Mouse (Mus musculus): ENCODE measurements around the gene Gm20696. TPM values are rescaled to one million over a fixed set of nuclear protein-coding genes. Genes with fewer than 3 reads are reported as not detected.

The Gm20696 gene
- polyA plus RNA-seq, 1 experiment from 2014 or later, result 3.2 TPM

DNA sequence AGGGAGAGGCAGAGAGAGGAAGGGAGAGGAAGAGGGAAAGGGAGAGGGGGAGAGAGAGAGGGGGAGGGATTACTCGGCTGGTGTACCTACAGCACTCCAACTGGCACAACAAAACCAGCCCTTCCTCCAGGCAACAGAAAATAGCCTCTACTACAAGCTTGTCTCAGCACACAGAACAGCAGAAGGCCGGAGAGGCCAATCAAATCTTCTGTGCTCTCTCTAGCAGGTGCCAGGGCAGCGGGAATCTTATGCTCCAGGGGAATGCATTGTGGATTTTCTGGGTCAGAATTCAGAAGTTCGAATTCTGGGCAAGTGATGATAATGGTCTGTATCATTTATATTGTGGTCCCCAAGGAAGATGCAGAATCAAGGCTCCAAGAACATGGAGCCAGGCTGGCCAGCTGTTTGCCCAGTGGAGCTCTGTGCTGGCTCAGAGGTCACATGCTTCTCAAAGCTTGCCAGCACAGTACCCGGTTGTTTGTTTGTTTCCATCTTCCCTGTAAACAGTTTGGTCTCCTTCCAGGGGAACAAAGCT, 132.3 kb downstream of the Gm20696 start:
- 62% methylated on average over 5 of the region's 5 CpGs for WGBS

DNA sequence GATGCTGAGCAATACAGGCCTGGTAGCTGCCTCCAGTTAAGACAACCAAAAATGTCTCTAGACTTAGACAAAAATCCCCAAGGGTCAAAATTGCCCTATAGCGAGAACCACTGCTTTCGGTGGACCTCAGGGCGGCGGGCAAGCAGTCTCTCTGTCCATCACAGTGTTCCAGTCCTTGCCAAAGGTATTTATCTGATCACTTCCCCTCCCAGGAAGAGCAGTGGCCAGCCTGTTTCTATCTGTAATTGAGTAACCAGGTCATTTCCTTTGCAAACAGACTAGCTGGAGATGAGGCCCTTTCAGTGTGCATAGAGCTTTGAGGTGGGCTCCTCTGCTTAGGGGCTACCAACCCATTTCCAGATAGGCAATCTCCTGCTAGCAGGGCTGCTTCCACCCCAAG, 134.1 kb downstream of the Gm20696 start:
- Histone ChIP-seq H3K36me3 (peaks cover 4% of the 10 kb centered on the region), H3K4me1 (no peaks in the 10 kb centered on the region), H3K27me3 (ENCODE audit: low read depth, poor library complexity, severe bottlenecking) (no peaks in the 10 kb centered on the region), H3K27ac (replicated peaks) (no peak overlapping the region), H3K4me3 (no peak overlapping the region), H3K9me3 (replicated peaks) (peaks cover 3% of the 10 kb centered on the region; the same call in 1 of the 2 replicates)
- 89% methylated on average over 4 of the region's 4 CpGs for WGBS
- no peak for DNase-seq (ENCODE audit: low spot score)

More for the DNA sequence above, 132.3 kb downstream of the Gm20696 start:
- no peaks in the 10 kb centered on the region for H3K36me3 ChIP-seq
- no peak overlapping the region for H3K4me3 ChIP-seq
- H3K9me3 ChIP-seq (replicated peaks), result no peaks in the 10 kb centered on the region
- no peak for DNase-seq (ENCODE audit: low spot score)
- H3K27me3 ChIP-seq (ENCODE audit: low read depth, poor library complexity, severe bottlenecking), result no peaks in the 10 kb centered on the region
- no peaks in the 10 kb centered on the region for H3K4me1 ChIP-seq
- no peak overlapping the region for H3K27ac ChIP-seq (replicated peaks)

DNA sequence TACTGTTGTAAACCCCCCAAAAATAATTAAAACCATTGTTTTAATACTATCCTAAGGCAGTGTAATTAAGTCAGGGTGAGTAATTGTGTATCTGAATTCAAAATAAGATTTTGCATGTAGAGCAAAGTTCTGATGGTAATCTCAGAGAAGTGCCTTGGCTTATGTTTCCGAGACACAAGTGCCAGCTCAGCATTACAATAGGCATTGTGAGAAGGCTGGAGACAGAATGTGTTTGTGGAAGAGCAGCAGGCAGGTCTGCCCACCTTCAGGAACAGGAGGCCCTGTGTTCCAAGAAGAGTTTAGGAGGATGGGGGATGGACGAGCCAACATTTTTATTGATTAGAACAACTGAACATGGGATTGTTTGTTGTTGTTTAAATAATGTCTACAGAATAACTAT, 137.6 kb downstream of the Gm20696 start:
- Histone ChIP-seq H3K27me3 (ENCODE audit: low read depth, poor library complexity, severe bottlenecking) (no peaks in the 10 kb centered on the region), H3K9me3 (replicated peaks) (peaks cover 10% of the 10 kb centered on the region; the same call in 1 of the 2 replicates), H3K4me1 (peaks cover 5% of the 10 kb centered on the region), H3K27ac (replicated peaks) (no peak overlapping the region), H3K36me3 (peaks cover 18% of the 10 kb centered on the region), H3K4me3 (no peak overlapping the region)
- 69% methylated on average over 2 of the region's 2 CpGs for WGBS
- DNase-seq (ENCODE audit: low spot score), result no peak

DNA sequence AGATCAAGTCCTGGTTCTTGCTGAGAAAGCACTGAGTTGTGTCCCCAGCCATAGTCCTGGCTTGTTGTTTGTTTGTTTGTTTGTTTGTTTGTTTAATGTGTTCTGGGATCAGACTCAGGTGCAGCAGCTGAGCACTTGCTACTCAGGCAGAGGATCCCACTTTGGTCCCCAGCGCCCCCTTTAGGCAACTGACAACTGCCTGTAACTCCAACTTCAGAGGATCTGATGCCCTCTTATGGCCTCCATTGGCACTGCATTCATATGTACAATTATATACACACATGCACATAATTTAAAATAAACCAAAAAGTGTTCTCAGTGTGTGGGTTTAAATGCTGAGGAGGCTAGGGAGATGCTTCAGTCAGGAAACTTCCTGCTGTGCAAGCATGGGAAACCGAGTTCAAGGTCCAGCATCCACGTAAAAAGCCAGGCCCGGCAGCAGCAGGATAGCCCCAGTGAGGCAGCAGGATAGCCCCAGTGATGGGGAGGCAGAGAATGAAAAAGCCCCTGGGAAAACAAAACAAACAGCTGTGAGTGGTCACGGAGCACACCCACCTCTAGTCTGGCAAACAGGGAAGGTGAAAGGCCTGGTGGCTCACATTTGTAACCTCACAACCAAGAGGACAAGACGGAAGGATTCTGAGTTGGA, 139.0 kb downstream of the Gm20696 start:
- DNase-seq (ENCODE audit: low spot score), result no peak
- Histone ChIP-seq H3K27me3 (ENCODE audit: low read depth, poor library complexity, severe bottlenecking) (no peaks in the 10 kb centered on the region), H3K4me1 (peaks cover 10% of the 10 kb centered on the region), H3K27ac (replicated peaks) (no peak overlapping the region), H3K4me3 (no peak overlapping the region), H3K9me3 (replicated peaks) (peaks cover 10% of the 10 kb centered on the region; the same call in 1 of the 2 replicates), H3K36me3 (peaks cover 18% of the 10 kb centered on the region)
- WGBS, result 96% methylated on average over 6 of the region's 6 CpGs

DNA sequence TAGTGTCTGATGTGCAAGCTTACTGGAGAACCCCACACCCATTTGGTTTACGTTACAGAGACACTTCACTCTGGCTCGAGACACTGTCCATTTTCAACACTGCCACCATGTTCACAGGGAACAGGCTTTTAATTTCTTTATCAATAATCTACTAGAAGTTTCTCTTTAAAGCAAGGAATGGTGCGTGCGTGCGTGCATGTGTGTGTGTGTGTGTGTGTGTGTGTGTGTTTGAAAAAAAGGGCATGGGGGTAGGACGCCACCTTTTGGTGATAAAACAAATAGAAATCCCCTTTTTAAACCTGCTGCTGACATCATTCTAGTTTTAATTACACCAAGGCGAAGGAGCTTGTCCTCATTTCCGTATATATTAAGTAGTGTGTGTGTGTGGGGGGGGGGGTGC, 141.2 kb downstream of the Gm20696 start:
- Histone ChIP-seq H3K27ac (replicated peaks) (no peak overlapping the region), H3K36me3 (peaks cover 18% of the 10 kb centered on the region), H3K9me3 (replicated peaks) (peaks cover 10% of the 10 kb centered on the region; the same call in 1 of the 2 replicates), H3K4me1 (peaks cover 12% of the 10 kb centered on the region), H3K4me3 (no peak overlapping the region), H3K27me3 (ENCODE audit: low read depth, poor library complexity, severe bottlenecking) (no peaks in the 10 kb centered on the region)
- no peak for DNase-seq (ENCODE audit: low spot score)
- 68% methylated on average over 8 of the region's 8 CpGs for WGBS

DNA sequence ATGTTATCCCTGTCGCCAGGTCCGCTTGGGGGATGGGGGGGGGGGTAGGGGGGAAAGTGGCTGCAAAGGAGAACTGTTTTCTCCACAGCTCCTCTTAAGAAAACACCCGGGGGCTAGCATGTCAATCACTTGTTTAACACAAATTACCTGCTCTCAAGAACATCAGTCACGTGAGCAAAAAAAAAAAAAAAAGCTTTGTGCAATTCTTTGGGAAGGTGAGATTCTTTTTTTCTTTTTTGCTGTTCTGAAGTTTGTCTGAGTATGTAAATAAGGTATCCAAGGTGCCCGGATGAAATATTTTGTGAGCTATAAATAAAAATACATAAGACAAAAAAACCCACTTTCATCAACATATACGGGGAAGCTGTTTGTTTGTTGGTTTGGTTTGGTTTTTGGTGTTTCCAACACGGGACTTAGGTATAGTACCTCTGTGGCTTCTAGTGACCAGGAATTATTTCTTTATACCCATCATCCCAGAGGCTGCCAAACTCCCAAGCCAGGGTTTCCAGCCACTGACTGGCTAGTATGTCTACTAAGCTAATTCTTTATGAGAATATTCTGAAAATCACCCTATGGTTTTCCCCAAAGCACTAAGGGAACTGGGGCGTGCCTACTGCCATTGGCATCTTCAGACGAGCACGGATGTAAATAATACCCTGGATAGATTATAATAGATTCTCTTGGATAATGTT, 142.8 kb downstream of the Gm20696 start:
- peak overlapping the region; percentile 100 for H3K27ac ChIP-seq (replicated peaks)
- DNase-seq (ENCODE audit: low spot score), result no peak
- H3K4me1 ChIP-seq, result peaks cover 26% of the 10 kb centered on the region
- peak overlapping the region; percentile 87 for H3K4me3 ChIP-seq
- 32% methylated on average over 10 of the region's 10 CpGs for WGBS
- H3K36me3 ChIP-seq, result peaks cover 18% of the 10 kb centered on the region
- H3K9me3 ChIP-seq (replicated peaks), result peaks cover 10% of the 10 kb centered on the region; the same call in 1 of the 2 replicates
- no peaks in the 10 kb centered on the region for H3K27me3 ChIP-seq (ENCODE audit: low read depth, poor library complexity, severe bottlenecking)

DNA sequence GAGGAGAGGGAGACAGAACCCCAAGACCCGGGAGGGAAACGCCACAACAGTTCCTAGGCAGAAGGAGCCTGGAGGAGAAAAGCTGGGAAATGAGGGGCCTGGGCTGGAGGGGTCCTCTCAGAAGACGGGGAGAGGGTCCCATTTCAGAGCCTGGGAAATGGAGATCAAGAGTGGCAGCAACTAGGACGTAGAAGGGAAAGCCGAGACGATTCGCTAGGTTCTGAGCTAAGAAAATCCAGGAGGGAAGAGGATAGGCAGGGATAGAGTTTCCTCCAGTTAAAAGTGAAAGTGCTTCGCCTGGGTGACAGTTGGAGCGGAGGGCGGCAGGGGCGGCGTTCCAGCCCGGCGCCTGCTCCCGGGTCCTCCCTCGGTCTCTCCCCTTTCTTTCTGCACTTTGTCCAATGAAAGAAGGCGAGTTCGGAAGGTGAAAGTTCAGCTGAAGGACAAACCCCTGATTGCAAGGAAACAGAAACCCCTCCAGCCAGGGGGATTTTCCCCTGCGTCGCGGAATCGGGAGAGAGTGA, 143.4 kb downstream of the Gm20696 start:
- H3K36me3 ChIP-seq, result peaks cover 18% of the 10 kb centered on the region
- peak; percentile 83 for DNase-seq (ENCODE audit: low spot score)
- H3K4me3 ChIP-seq, result peak overlapping the region; percentile 87
- H3K9me3 ChIP-seq (replicated peaks), result peaks cover 10% of the 10 kb centered on the region; the same call in 1 of the 2 replicates
- peak overlapping the region; percentile 100 for H3K27ac ChIP-seq (replicated peaks)
- H3K27me3 ChIP-seq (ENCODE audit: low read depth, poor library complexity, severe bottlenecking), result no peaks in the 10 kb centered on the region
- under 1% methylated on average over 22 of the region's 22 CpGs for WGBS
- H3K4me1 ChIP-seq, result peaks cover 33% of the 10 kb centered on the region

DNA sequence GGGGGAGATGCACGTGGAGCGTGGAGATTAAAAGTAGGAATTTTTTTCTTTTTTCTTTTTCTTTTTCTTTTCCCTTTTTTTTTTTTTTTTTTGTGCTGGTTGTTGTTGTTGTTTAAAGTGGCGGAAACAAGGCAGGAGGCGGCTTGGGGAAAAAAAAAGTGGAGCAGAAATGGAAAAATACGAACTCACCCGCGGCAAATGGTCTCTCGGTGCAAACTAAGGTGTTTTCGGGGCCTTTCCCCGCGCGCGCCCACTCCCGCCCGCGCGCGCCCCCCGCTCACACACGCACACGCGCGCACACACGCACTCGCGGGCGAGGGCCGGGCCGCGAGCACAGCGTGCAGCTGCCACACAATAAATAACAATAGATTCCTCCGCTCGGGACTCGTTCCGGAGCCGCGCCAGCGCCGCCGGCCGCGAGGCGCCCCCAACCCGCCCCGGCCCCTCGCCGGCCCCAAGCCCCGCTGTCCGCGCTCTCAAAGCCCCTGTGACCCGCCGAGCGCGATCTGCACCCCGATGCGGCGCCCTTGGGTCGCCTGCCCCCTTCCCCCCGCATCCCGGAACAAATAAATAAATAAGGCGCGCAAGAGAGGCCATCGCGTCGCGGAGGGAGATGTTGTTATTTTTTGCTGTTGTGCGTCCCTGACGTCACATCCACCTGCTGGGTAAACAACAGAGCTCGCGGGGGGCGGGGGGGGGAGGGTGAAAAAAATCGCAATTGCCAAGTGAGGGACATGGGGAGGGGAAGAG, 144.1 kb downstream of the Gm20696 start, which contains the start of gene Foxp1:
Gene Foxp1 (minus strand): TSS at position 363 of the 750 bp plus-strand sequence.
- H3K9me3 ChIP-seq (replicated peaks), result peaks cover 8% of the 10 kb centered on the region; the same call in 1 of the 2 replicates
- H3K27me3 ChIP-seq (ENCODE audit: low read depth, poor library complexity, severe bottlenecking), result no peaks in the 10 kb centered on the region
- peaks cover 15% of the 10 kb centered on the region for H3K36me3 ChIP-seq
- peak within 1 kb of the TSS; percentile 100 for H3K27ac ChIP-seq (replicated peaks)
- peaks cover 39% of the 10 kb centered on the region for H3K4me1 ChIP-seq
- WGBS, result under 1% methylated on average over 72 of the region's 72 CpGs
- DNase-seq (ENCODE audit: low spot score), result peak; percentile 88
- H3K4me3 ChIP-seq, result peak within 1 kb of the TSS; percentile 87

DNA sequence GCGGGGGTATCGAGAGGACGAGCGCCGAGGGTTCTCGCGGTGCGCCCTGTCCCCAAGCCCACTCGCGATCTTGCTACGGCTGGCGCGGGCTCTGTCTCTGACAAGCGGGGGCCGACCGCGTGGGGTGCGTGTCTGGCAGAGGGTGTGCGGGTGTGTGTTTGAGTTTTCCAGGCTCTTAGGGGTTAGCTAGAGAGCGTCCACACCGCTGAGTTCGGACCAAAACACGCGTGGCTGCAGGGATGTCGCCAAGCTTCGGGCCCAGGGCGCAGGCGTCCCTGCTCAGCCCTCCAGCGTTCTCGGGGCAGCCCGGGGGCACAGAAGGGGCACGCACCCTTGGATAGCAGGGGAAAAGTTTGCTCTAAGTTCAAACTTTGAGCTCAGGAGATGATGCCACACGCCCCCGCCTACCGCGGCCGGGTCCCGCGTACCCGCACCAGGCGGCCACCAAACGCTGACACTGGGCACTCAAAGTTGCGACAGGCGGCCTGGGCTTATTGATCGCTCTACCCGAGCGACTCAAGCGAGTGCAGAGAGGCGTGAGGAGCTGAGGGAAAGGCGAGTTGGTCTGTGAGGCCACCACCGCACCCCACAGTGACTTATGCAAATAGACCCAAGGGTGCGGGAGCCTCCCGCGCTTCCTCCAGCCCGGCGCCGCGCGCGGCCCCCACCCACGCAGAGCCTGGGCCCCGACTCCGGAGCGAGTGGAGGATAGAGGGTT, 144.8 kb downstream of the Gm20696 start:
- Histone ChIP-seq H3K9me3 (replicated peaks) (0 out of 2 replicates have a peak, but pooled peaks cover under 1% of the 10 kb centered on the region), H3K27me3 (ENCODE audit: low read depth, poor library complexity, severe bottlenecking) (no peaks in the 10 kb centered on the region), H3K4me1 (peaks cover 46% of the 10 kb centered on the region), H3K36me3 (peaks cover 7% of the 10 kb centered on the region), H3K27ac (replicated peaks) (peak overlapping the region; percentile 100), H3K4me3 (peak overlapping the region; percentile 87)
- peak; percentile 71 for DNase-seq (ENCODE audit: low spot score)
- WGBS, result under 1% methylated on average over 64 of the region's 64 CpGs

DNA sequence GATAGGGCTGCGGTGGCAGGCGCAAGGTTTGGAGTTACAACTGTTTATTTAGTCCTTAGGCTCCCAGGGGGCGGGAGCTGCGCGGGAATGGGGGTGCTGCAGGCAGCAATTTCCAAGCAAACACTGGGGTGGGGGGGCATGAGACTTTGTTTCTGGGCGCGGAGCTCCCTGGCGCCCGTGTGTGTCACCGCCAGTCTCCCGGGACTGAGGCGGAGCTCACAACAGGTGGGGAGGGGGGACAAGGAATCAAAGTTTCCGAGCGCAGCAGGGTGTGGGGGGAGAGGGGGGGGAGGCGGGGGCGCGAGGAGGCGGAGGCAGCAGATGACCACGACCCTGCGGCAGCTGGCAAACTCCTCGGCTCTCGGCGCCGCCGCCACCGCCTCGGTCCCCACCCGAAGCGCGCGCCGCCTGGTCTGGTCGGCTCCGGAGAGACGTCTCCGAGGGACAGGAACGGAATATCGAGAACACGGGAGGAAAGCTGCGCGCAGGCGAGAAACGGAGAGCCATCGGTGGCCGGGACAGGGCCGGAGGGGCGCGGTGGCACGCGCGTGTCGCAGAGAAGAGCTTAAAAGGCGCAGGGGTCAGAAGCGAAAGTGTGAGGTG, 145.5 kb downstream of the Gm20696 start:
- DNase-seq (ENCODE audit: low spot score), result peak; percentile 82
- peak overlapping the region; percentile 87 for H3K4me3 ChIP-seq
- WGBS, result under 1% methylated on average over 54 of the region's 54 CpGs
- H3K27me3 ChIP-seq (ENCODE audit: low read depth, poor library complexity, severe bottlenecking), result no peaks in the 10 kb centered on the region
- peak overlapping the region; percentile 100 for H3K27ac ChIP-seq (replicated peaks)
- H3K36me3 ChIP-seq, result 0 out of 2 replicates have a peak, but pooled peaks cover under 1% of the 10 kb centered on the region
- H3K4me1 ChIP-seq, result peaks cover 50% of the 10 kb centered on the region
- H3K9me3 ChIP-seq (replicated peaks), result no peaks in the 10 kb centered on the region

DNA sequence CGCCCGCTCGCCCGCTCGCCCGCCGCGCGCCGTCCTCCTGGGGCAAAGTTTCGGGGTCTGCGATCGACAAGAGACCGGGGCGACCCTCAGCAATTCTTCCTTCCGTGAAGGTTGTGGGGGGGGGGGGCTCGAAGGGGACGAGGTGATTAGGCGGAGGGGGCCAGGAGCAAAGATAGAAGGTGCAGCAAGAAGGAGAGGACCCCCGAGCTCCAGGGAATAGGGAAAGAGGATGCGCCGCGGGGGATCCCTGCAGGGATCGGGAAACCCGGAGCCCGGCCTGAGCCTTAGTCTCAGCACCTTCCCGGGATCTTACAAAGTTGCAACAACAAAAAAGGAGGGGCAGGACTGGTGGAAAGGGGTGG, 145.9 kb downstream of the Gm20696 start:
- Histone ChIP-seq H3K4me3 (peak overlapping the region; percentile 87), H3K27me3 (ENCODE audit: low read depth, poor library complexity, severe bottlenecking) (no peaks in the 10 kb centered on the region), H3K9me3 (replicated peaks) (no peaks in the 10 kb centered on the region), H3K4me1 (peaks cover 55% of the 10 kb centered on the region), H3K27ac (replicated peaks) (peak overlapping the region; percentile 100), H3K36me3 (no peaks in the 10 kb centered on the region)
- under 1% methylated on average over 26 of the region's 27 CpGs for WGBS
- DNase-seq (ENCODE audit: low spot score), result peak; percentile 78

Measured in midbrain, embryonic 10.5 days (tissue).